Mouse (Mus musculus) erythroblast, embryonic 14.5 days (primary cell): ENCODE measurements around the gene Calml3. TPM values are rescaled to one million over a fixed set of nuclear protein-coding genes. Genes with fewer than 3 reads are reported as not detected.

Source experiments
- H3K27me3 ChIP-seq: 2 replicates; pipeline ENCODE4 v1.6.1; 2012; ENCODE audit warnings: inconsistent platforms; ENCODE audit not compliant: control insufficient read depth
- H3K36me3 ChIP-seq: 2 replicates; pipeline ENCODE4 v1.6.1; 2012; ENCODE audit warnings: mild to moderate bottlenecking, inconsistent platforms; ENCODE audit not compliant: control insufficient read depth
- H3K4me1 ChIP-seq: 2 replicates; pipeline ENCODE4 v1.6.1; 2012; ENCODE audit warnings: inconsistent platforms; ENCODE audit not compliant: control insufficient read depth
- H3K4me3 ChIP-seq: replicated peaks from 2 replicates; pipeline ENCODE3; 2012; ENCODE audit warnings: moderate library complexity, mild to moderate bottlenecking, inconsistent platforms
- H3K9me3 ChIP-seq: 2 replicates; pipeline ENCODE4 v1.6.1; 2012; ENCODE audit warnings: low read length, inconsistent platforms, mixed read lengths; ENCODE audit not compliant: control insufficient read depth
- GATA1 ChIP-seq: IDR thresholded peaks from 2 replicates; pipeline ENCODE4 v1.6.1; 2012; ENCODE audit warnings: low read length, inconsistent platforms, mixed read lengths
- TAL1 ChIP-seq: IDR thresholded peaks from 3 replicates; pipeline ENCODE4 v1.6.1; 2012; ENCODE audit warnings: low read length, inconsistent platforms, mixed read lengths
- polyA plus RNA-seq: library from polyadenylated mRNA; stranded (reverse); fragments of >175 nt; gene quantifications from 2 replicates; pipeline ENCODE4 v1.2.3, GENCODE M21; 2012

The Calml3 gene
- polyA plus RNA-seq, 1 experiment: not detected

DNA sequence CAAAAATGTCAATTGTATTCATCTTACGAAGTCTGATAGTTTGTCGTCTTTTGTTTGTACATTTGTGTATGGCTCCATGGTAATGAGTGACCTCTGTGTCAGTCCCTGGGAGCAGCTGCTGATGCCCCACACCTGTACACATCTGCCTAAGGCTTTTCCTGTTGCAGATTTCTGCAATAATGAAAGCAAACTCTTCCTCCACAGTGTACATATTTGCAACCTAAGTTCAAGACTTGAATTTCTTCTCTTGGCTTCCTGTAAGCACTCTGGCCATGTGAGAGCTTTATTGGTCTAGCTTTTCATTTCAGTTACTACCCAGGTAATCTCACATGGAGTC lies 14.6 kb upstream of the Calml3 start:
- no peak for TF ChIP-seq TAL1
- Histone ChIP-seq H3K36me3 (no peaks in the 10 kb centered on the region), H3K4me1 (no peaks in the 10 kb centered on the region), H3K4me3 (no peak overlapping the region), H3K9me3 (no peaks in the 10 kb centered on the region), H3K27me3 (no peaks in the 10 kb centered on the region)

DNA sequence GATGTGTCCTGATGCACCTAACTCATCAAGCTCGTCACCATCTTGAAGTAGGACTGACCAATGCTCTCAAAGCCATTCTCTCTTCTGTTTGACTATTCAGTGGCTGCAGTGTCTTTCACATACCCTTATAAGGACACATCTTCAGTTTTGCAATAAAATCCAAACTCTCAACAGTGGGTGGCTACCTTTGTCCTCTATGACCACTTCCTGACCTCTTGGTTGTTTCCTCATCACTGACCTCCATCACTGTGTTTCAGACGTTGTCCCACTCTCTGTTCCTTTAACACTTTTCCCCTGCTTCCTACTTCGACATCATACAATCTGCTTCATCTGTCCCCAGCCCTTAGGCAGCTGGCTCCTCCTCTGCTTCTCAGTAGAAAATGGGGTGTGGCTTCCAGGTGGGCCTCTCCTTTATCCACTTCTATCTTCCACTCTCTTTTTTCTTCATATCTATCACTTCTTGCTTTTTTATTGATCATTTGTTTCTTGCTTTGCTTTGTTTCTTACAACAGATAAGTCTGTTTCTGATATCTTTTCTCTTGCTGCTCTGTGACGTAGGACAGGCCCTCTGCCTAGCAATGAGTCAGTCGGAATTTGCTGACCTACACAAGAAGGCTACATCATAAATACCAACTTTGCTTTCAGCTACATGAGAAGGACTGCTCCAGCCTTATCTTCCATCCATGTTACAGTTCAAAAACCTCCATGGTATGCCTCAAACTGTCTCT lies 14.1 kb upstream of the Calml3 start:
- Histone ChIP-seq H3K9me3 (no peaks in the 10 kb centered on the region), H3K27me3 (no peaks in the 10 kb centered on the region), H3K4me1 (no peaks in the 10 kb centered on the region), H3K4me3 (no peak overlapping the region), H3K36me3 (no peaks in the 10 kb centered on the region)
- TF ChIP-seq TAL1: no peak
- TF ChIP-seq GATA1: no peak

GRCm38 (mm10) chr13:3807131-3807827 lies 3.2 kb upstream of the Calml3 start:
- H3K36me3 ChIP-seq: no peaks in the 10 kb centered on the region
- H3K4me3 ChIP-seq: no peak overlapping the region
- no peaks in the 10 kb centered on the region for H3K4me1 ChIP-seq
- no peak for TF ChIP-seq TAL1
- no peak for TF ChIP-seq GATA1
- no peaks in the 10 kb centered on the region for H3K9me3 ChIP-seq
- no peaks in the 10 kb centered on the region for H3K27me3 ChIP-seq

DNA sequence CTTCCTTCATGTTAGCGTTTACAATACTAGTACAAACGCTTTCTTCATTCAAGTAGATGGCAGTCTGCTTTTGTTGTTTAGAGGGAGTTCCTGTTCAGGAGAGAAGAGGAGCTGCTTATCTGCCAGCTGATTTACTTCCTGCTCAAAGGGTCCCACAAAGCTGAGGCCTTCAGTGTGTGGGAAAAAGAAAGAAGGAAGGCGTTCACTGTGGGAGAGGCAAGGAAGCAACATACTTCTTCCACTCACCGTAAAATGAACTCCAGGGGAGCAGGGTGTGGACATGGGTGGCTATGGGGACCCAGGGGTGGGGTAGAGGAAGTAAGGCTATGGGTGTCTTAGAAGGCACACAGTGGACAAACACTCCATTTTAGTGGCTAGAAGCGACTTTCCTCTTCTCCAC lies 1.5 kb upstream of the Calml3 start:
- no peaks in the 10 kb centered on the region for H3K9me3 ChIP-seq
- H3K27me3 ChIP-seq: no peaks in the 10 kb centered on the region
- H3K36me3 ChIP-seq: no peaks in the 10 kb centered on the region
- H3K4me3 ChIP-seq: no peak overlapping the region
- no peak for TF ChIP-seq TAL1
- H3K4me1 ChIP-seq: no peaks in the 10 kb centered on the region

DNA sequence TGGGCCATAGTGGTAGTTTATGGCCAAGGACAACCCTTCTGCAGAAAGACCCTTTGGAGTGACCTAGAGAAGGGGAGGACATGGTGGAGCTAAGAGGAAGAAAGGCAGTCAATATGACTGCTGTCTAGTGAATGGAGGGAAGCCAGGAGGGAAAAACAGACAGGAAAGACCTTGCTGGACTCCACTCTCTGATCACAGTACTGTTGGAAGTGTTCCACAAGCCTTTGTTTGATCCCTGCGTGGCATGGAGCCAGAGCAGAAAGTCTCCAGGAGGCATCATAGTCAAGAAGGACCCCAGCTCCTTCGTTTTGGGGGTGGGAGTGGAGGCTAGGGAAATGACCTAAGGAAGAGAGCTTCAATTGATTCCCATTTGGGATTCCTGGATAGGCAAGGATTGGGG lies 1.0 kb upstream of the Calml3 start:
- TF ChIP-seq GATA1 (no peak), TAL1 (no peak)
- Histone ChIP-seq H3K27me3 (no peaks in the 10 kb centered on the region), H3K36me3 (no peaks in the 10 kb centered on the region), H3K9me3 (no peaks in the 10 kb centered on the region), H3K4me1 (no peaks in the 10 kb centered on the region), H3K4me3 (no peak overlapping the region)

DNA sequence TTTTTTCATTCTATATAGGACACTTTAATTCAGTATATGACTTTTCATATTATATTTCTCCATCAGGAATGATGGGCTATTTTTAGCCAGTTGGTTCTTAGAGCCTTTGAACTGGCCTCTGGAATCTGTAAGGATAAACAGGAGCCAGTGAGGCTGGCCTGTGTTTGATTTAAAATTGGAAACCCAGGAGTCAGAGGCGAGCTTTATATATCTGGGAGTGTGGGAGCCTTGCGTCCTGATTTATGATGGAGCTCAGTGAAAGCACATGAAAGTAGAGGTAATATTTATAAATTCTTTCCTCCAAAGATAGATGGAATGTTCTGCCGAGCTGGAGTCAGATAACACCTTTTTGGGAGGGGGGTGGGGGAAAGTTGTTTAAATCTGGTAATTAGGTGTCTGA lies 4.7 kb downstream of the Calml3 start:
- TF ChIP-seq TAL1: no peak
- TF ChIP-seq GATA1: no peak
- Histone ChIP-seq H3K9me3 (no peaks in the 10 kb centered on the region), H3K27me3 (no peaks in the 10 kb centered on the region), H3K4me1 (no peaks in the 10 kb centered on the region), H3K4me3 (no peak overlapping the region), H3K36me3 (no peaks in the 10 kb centered on the region)

GRCm38 (mm10) chr13:3798751-3799150 lies 5.4 kb downstream of the Calml3 start:
- Histone ChIP-seq H3K36me3 (no peaks in the 10 kb centered on the region), H3K27me3 (no peaks in the 10 kb centered on the region), H3K4me3 (no peak overlapping the region), H3K4me1 (no peaks in the 10 kb centered on the region), H3K9me3 (no peaks in the 10 kb centered on the region)
- TF ChIP-seq GATA1: no peak
- no peak for TF ChIP-seq TAL1

DNA sequence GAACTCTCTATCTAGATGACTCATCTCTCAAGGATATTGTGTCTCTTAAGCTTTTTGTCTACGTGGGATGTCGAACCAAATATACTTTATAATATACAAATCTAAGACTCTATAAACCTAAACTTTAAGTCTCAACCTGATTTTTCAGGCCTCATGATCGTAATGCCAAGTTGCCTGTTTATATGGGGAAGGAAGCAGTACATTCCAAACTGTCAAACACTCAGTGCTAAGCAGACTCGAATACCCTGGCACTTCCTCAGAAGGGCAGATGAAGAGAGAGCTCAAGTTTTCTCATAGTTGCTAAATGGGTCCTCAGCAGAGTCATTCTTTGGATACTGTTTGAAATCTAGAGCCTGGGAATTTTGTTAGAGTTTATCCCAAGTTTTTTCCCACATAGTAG lies 7.5 kb downstream of the Calml3 start:
- Histone ChIP-seq H3K36me3 (no peaks in the 10 kb centered on the region), H3K4me3 (no peak overlapping the region), H3K27me3 (no peaks in the 10 kb centered on the region), H3K4me1 (no peaks in the 10 kb centered on the region), H3K9me3 (no peaks in the 10 kb centered on the region)
- TF ChIP-seq GATA1 (no peak), TAL1 (no peak)

DNA sequence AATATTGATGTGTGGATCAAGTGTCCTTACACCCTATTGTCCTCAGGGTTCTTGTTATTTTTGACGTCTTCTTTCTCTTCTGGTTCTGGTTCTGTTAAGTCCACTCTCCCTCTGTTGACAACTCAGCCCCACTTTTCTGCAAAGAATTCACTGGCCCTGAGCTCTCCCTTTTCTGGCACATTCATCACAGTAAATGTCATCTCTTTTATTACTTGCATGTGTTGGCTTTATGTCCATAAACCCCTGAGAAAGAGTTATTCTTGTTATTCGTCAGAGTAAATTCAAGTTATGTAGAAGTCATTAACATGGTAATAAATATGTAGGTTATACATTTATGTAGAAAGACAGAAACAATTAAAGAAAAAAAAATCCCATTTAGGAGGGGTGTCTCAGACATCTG lies 14.6 kb downstream of the Calml3 start:
- Histone ChIP-seq H3K4me3 (no peak overlapping the region), H3K4me1 (no peaks in the 10 kb centered on the region), H3K9me3 (no peaks in the 10 kb centered on the region), H3K27me3 (no peaks in the 10 kb centered on the region), H3K36me3 (no peaks in the 10 kb centered on the region)
- TF ChIP-seq TAL1 (no peak), GATA1 (no peak)

GRCm38 (mm10) chr13:3788588-3788987 lies 15.5 kb downstream of the Calml3 start:
- no peaks in the 10 kb centered on the region for H3K9me3 ChIP-seq
- H3K36me3 ChIP-seq: no peaks in the 10 kb centered on the region
- H3K4me3 ChIP-seq: no peak overlapping the region
- no peak for TF ChIP-seq GATA1
- TF ChIP-seq TAL1: no peak
- H3K27me3 ChIP-seq: no peaks in the 10 kb centered on the region
- H3K4me1 ChIP-seq: no peaks in the 10 kb centered on the region
